Mouse (Mus musculus) liver, adult 2 months (tissue): Measurements from ENCODE around the gene Fry.

ENCODE experiments used
- CTCF ChIP-seq: fragments of 200-500 bp; IDR thresholded peaks from 2 replicates; pipeline ENCODE4 v1.5.1; 2011; ENCODE audit warnings: low read depth, low read length, control low read depth
- POLR2A ChIP-seq: fragments of 200-500 bp; IDR thresholded peaks from 2 replicates; pipeline ENCODE4 v1.6.1; 2011; ENCODE audit warnings: low read length, control low read depth; ENCODE audit not compliant: insufficient read depth; ENCODE audit errors: extremely low read depth

- TF ChIP-seq CTCF: no peak
- TF ChIP-seq POLR2A: no peak
These were observed 296.4 kb downstream of the Fry start for GRCm38 (mm10) chr5:150414823-150415222.
